Mouse (Mus musculus) bone marrow macrophage, adult 2 months (primary cell): ENCODE measurements at regions not wholly inside any gene's neighbourhood (a gene's known extent, or its start where the extent isn't known, plus 50 kb on each side); places are given as distances from the start of the nearest gene placed in this dataset.

Experiments used
- CTCF ChIP-seq: IDR thresholded peaks from 2 replicates; pipeline ENCODE4 v1.5.1; 2012; ENCODE audit warnings: low read depth, mild to moderate bottlenecking, low read length, moderate library complexity
- POLR2A ChIP-seq: IDR thresholded peaks from 2 replicates; pipeline ENCODE4 v1.6.1; 2012; ENCODE audit warnings: mild to moderate bottlenecking, low read depth, low read length, borderline replicate concordance

GRCm38 (mm10) chr5:33531263-33531662 lies 97.5 kb upstream of the Nkx1-1 start:
- TF ChIP-seq POLR2A (no peak), CTCF (no peak)
